Mouse (Mus musculus): Measurements from ENCODE around the gene Sncb.
"Not testable (repeated sequence)": the region's sequence is repeated elsewhere in the genome, so short reads cannot be mapped to it uniquely, and the experiment has no call there.

Sncb gene

DNA sequence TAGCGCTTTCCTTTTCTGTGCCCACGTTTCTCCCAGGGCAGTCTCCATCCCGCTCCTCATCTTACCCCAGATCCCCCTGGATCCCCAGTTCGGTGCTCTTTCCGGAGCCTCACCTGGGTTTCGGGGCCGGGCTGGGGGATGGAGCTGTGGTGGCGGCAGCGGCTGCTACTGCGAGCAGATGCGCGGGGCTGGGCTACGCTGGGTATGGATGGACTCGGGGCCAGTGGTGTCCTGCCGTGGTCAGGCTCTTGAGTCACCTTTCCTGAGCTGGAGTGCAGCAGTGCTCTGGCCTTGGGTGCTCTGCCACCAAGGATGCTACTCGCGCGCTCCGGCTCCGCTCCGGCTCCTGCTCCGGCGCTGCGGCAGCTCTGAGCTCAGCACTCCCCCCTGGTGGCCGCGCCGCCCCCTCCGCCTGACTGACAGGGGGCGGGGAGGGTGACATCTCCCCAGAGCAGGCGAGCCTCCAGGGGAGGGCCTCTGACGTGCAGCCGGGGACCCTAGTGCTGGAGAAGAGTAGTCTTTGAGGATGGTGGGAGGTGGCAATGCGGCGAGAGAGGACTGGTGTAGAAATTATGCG lies at the start of gene Sncb:
Gene Sncb, minus strand, starts transcription at position 404 of the 577 bp plus-strand sequence.
- DNase-seq = peak; percentile 44

DNA sequence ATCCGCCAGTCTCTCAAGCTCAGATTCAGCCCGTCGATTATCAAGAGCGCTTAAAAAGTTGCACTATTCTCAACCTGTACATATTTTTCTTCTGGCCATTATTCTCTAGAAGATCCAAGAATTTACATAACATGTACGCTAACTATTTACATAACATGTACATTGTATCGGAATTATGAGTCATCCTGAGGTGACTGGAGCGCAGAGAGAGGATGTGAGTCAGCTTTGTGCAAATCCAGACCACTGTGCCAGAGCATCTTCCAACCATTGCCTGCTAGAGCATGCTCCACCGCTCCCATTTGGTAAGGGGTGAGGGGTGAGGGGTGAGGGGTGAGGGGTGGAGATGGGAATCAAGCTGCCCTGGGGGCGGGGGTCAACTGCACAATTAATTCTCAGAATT lies 47.0 kb upstream of the Sncb start:
- no peak for DNase-seq

DNA sequence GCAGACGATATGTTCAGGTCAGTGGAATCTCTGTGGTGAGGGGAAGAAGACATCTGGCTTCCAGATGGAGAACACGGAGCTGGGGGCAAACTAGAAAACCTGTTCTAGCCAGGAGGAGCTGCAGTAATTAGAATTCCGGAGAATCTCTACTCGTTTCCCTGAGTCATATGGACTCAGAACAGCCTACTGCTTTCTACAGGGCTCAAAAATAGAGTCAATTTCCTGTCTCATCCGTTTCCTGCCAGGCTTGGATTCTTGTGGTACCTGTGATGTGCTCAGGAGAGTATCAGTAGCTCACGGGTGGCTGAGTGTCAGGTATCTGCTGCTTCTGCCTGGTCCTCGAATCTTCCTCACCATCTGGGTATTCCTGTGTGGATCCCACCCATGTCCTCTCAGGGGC lies 45.1 kb upstream of the Sncb start:
- no peak for DNase-seq

GRCm38 (mm10) chr13:54808067-54808466 lies 41.7 kb upstream of the Sncb start:
- DNase-seq = no peak

DNA sequence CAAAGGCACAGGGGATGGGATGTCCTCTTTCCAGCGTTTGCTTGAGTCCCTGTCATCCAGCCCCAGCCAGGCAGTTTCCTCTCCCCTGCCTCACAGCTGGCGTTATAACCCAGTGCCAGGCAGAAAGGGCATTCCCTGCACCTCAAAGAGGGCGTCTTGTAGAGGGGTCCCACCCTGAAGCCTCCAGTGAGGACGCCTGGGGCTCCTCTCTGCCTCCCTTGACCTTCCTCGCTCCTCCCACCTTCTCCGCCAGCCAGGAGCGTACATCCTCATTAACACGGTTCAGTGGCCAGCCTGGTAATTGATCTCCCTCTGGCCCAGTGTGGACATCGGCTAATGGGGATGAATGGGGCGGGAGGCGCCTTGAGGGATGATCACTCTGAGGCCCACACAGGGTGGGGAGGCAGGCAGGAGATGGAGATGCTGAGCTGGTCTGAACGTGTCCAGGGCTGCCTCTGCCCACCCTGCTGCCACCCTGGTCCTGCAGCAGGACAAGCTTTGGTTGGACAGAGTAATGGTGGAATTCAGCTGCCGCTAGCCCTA lies 40.1 kb upstream of the Sncb start:
- DNase-seq = no peak

DNA sequence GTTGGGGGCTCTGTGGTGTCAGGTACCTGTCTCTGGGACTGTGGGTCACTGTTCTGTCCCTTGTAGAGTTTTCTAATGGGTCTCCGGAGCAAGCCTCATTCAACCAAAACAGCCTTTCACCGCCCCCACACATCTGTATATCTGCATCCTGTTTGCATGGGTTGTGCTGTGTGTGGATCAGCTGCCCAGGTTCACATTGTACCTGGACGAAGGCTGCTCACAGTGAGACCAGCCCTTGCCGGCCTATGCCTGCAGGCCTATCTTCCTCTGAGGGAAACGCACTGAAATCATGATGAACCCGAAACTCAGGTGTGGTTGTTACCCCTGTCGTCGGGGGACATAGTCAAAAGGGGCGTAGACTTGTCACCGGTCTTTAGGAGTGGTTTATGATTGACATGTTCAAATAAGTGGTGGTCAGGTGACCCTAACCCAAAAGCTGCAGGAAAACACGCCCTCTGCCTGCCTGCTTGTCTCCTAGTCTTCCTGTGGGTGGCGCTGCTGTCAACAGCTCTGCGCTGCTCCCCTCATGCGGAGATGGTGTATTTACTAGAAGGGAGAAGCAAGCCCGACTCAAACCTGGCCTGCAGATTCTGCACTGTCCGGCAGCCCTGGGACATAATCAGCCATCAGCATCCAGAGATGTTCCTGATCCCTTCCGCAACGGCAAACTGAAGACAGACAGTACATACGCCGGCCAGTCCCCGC lies 38.9 kb upstream of the Sncb start:
- DNase-seq = no peak

GRCm38 (mm10) chr13:54803010-54803409 lies 36.6 kb upstream of the Sncb start:
- no peak for DNase-seq

GRCm38 (mm10) chr13:54800206-54800605 lies 33.8 kb upstream of the Sncb start:
- DNase-seq = no peak

- DNase-seq = peak; percentile 68
Measured at GRCm38 (mm10) chr13:54799701-54800100, 33.3 kb upstream of the Sncb start.

DNA sequence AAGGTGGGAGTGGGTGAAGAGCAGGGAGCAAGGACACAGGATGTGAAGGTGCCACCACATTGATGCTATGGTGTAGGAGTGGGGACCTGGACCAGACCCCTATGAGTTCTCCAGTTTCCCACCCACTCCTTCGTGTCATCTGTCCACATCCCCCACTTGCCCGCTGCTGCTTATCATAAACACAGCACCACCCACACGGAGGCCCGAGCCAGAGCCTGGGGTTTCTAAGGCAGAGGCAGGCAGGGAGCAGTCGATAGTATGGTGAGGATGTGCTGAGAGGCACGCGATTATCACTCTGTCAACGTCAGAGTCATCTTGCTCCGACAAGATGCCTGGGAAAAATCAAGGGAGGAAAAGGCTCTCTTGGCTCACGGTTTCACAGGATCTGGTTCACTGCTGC lies 32.3 kb upstream of the Sncb start:
- DNase-seq = no peak

- DNase-seq = no peak
Measured at GRCm38 (mm10) chr13:54797861-54798643, 31.7 kb upstream of the Sncb start.

- no peak for DNase-seq
Measured at GRCm38 (mm10) chr13:54797356-54797755, 31.0 kb upstream of the Sncb start.

DNA sequence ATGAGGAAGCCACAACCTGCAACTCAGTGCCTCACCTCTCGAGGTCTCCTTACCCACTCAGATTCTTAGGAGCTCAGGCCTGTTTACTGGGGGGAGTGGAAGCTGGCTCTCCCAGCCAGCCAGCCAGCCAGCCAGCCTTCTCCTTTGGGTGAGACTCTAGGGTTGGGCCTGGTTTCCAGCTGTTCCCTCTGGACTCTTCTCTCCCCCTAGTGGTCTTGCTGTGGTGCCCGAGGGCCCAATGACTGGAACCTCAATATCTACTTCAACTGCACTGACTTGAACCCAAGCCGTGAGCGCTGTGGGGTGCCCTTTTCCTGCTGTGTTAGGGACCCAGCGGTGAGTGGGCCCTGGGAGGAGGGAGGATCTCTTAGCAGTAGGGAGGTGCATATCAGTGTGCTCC lies 28.4 kb upstream of the Sncb start:
- no peak for DNase-seq

DNA sequence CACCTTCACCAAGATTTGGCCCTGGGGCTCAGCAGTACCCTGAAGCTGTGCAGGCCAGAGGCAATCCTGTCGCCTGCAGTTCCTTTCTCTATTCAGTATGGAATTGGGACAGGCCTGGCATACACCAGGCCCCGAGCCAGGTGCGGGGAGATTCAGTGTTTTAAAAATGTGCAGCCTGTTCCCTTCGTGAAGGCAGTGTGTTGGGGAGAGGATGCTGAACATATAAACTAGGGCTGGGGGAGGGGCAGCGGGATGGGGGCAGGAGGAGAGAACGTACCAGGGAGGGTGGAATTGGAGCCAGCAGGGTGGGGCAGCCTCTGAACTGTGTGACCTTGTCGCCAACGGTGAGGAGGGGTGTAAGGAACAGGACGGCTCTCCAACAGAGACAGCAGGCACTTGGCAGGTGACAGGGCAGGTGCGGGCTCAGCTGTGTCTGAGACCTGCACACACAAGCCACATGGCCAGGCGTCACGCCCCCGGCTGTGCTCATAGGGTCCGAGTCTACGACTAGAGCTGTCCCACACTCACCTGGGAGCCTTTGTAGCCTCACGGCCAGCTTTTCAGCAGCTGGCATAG lies 27.7 kb upstream of the Sncb start:
- DNase-seq = no peak

GRCm38 (mm10) chr13:54792259-54793230 lies 26.1 kb upstream of the Sncb start:
- peak; percentile 21 for DNase-seq

DNA sequence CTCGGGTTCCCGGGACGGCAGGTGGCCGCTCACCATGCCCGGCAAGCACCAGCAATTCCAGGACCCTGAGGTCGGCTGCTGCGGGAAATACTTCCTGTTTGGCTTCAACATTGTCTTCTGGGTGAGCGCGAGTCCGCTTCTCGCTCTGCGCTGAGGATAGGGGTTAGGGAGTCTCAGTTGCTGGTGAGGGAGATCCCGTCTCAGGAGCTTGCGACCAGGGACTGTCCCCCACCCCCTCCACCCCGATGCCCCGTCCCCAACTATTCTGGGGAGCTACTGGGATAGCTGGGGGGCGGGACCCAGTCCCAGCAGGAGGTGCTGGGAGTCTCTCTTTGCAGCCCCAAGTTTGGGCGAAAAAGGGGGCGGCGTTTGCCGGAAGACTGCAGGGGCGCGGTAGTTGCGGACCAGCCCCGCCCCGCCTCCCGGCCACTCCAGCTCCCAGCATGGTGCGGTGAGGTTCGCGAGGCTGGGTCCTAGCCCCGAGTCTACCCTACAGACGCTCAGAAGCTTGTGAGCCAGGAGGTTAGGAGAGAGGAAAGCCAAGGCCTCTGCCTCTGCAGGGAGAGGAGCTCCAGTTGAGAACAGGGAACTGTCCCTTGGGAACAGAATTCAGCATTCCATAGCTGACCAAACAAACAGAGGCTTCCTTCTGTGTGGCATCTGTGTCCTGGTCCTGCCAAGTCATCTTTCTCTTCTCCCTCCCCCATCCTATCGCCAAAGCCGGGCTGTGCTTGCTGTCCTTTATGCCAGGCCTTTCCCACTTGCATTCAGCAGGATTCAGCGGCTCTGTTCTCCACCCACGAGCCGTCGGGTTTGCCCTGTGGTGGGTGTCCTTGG lies 23.4 kb upstream of the Sncb start:
- DNase-seq = no peak

GRCm38 (mm10) chr13:54788740-54789560 lies 22.6 kb upstream of the Sncb start, which contains the start of gene Tspan17:
Gene Tspan17, plus strand, starts transcription at chr13:54789377.
- DNase-seq = peak; percentile 92

GRCm38 (mm10) chr13:54787591-54787990 lies 21.2 kb upstream of the Sncb start:
- DNase-seq = not testable (repeated sequence)

GRCm38 (mm10) chr13:54783698-54784097 lies 17.3 kb upstream of the Sncb start, which contains the start of gene Eif4e1b:
Gene Eif4e1b, plus strand, starts transcription at chr13:54783998.
- DNase-seq = no peak

GRCm38 (mm10) chr13:54783235-54783634 lies 16.8 kb upstream of the Sncb start:
- no peak for DNase-seq

All from liver (tissue).